Mouse (Mus musculus) ES-Bruce4 (cell line): ENCODE data around the gene Gm10644. TPM values are rescaled to one million over a fixed set of nuclear protein-coding genes. Genes with fewer than 3 reads are reported as not detected.

ENCODE experiments used
- H3K27ac ChIP-seq: 2 replicates; pipeline ENCODE4 v1.5.1; 2012; ENCODE audit warnings: low read length, inconsistent platforms; ENCODE audit not compliant: insufficient read depth
- H3K27me3 ChIP-seq: 2 replicates; pipeline ENCODE4 v1.6.1; 2012; ENCODE audit warnings: mild to moderate bottlenecking, low read length, inconsistent platforms; ENCODE audit not compliant: control insufficient read depth, poor library complexity, insufficient read depth, severe bottlenecking
- H3K36me3 ChIP-seq: 2 replicates; pipeline ENCODE4 v1.6.1; 2012; ENCODE audit warnings: inconsistent platforms, mild to moderate bottlenecking, low read length, moderate library complexity; ENCODE audit not compliant: control insufficient read depth, poor library complexity, insufficient read depth, severe bottlenecking
- H3K4me1 ChIP-seq: one replicate; pipeline ENCODE4 v1.8.1; 2011; ENCODE audit warnings: low read length; ENCODE audit not compliant: control insufficient read depth, insufficient read depth
- H3K4me3 ChIP-seq: 2 replicates; pipeline ENCODE4 v1.5.1; 2011; ENCODE audit warnings: low read depth, mild to moderate bottlenecking, low read length
- H3K9ac ChIP-seq: 2 replicates; pipeline ENCODE4 v1.6.1; 2012; ENCODE audit warnings: low read depth, mild to moderate bottlenecking, inconsistent platforms; ENCODE audit not compliant: poor library complexity, severe bottlenecking
- H3K9me3 ChIP-seq: replicated peaks from 2 replicates; pipeline ENCODE4 v1.6.1; 2012; ENCODE audit warnings: mild to moderate bottlenecking, low read length, inconsistent platforms; ENCODE audit not compliant: control insufficient read depth, poor library complexity, insufficient read depth, severe bottlenecking
- CTCF ChIP-seq: IDR thresholded peaks from one replicate; pipeline ENCODE4 v1.8.1; 2011; ENCODE audit warnings: low read depth, low read length
- EP300 ChIP-seq: IDR thresholded peaks from 2 replicates; pipeline ENCODE4 v1.6.1; 2011; ENCODE audit warnings: low read depth, low read length; ENCODE audit not compliant: insufficient read depth
- POLR2A ChIP-seq: IDR thresholded peaks from one replicate; pipeline ENCODE4 v1.8.1; 2011; ENCODE audit warnings: low read length; ENCODE audit not compliant: insufficient read depth
- polyA plus RNA-seq: library from polyadenylated mRNA; stranded (reverse); fragments of >200 nt; gene quantifications from 2 replicates; pipeline ENCODE4 v1.2.4, GENCODE M21; 2011; ENCODE audit warnings: low read depth; ENCODE audit not compliant: missing spikeins, insufficient read depth, insufficient read length

Gm10644 gene
- polyA plus RNA-seq, 1 experiment, result 0.78 TPM

DNA sequence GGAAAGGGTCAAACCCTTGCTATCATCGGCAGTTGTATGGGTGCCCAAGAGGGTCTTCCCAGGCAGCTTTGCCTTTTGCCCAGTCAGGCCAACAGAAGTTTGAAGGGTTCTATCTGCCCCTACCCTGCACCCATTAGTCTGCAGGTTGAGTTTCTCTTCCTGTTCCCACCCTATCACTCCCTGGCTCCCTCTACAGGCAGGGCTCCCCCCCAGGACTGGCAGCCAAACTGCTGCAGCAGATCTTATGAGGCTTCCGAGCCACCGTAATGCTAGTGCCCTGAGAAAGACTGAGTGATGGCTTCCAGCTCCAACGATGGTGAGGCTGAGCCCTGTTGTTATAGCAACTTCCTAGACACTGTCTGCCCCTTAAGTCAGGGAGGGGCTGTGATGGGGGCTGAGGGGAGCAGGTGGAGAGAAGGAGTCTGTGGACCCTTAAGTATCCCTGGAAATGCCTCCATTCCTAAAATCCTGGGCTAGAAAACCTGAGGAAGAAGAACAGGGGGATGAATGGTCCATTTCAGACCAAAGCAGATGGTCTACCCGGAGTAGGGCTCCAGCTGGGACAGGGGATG lies 21.9 kb upstream of the Gm10644 start:
- Histone ChIP-seq H3K27ac (no peak overlapping the region), H3K9ac (no peak overlapping the region)

DNA sequence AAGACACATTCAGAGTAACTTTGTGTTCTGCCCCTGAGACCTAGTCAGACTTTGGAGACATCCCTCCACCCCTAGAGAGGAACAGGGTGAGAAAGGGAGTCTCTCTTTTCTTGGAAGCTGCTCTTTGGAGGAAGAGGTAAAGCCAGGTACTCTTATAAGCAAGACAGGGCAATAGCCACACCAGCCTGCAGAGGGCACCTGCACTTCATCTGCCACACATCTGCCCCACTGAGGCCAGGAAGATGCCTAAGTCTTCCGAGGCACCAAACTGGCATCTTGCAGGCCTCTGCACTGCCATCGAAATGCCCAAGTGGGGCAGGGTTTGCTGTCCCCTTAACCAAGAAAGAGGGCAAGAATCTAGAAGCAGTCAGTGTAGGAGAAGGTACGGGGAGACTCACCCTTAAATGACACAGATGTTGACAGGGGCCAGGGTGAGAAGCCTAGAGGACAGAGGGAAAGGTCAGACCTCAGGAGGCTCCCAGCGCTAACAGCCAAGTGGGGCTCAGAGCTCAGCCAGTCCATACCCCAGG lies 21.2 kb upstream of the Gm10644 start:
- no peak for TF ChIP-seq EP300
- no peak for TF ChIP-seq POLR2A
- TF ChIP-seq CTCF, result peak; percentile 36
- Histone ChIP-seq H3K4me1 (no peaks in the 10 kb centered on the region), H3K9ac (no peak overlapping the region), H3K36me3 (peaks cover 2% of the 10 kb centered on the region; the same call in 1 of the 2 replicates), H3K4me3 (no peak overlapping the region), H3K9me3 (no peaks in the 10 kb centered on the region), H3K27me3 (no peaks in the 10 kb centered on the region), H3K27ac (no peak overlapping the region)

More for the DNA sequence above, 21.9 kb upstream of the Gm10644 start:
- Histone ChIP-seq H3K9me3 (no peaks in the 10 kb centered on the region), H3K27me3 (no peaks in the 10 kb centered on the region), H3K4me1 (no peaks in the 10 kb centered on the region), H3K36me3 (peaks cover 5% of the 10 kb centered on the region; the same call in 1 of the 2 replicates), H3K4me3 (no peak overlapping the region)
- TF ChIP-seq EP300 (no peak), POLR2A (no peak), CTCF (no peak)

DNA sequence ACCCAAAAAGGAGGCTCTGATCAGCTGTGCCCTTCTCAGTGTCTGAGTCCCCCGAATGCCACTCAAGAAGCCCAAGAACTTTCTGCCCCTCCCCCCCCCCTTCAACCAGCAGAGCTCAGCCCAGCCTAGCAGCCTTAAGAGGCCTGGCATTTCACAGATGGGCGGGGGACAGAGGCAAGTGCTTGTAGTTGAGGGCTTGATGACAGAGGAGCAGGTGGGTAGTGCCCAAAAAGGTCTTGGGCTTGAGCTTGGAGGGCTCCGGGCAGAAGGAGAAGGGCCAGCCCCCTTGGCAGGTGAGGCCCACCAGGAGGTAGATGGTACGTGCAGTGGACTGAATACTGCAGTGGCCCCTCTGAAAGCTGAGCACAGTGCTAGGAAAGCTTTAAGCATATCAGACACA lies 19.5 kb upstream of the Gm10644 start:
- TF ChIP-seq EP300 (no peak), CTCF (no peak), POLR2A (no peak)
- H3K9ac ChIP-seq, result no peak overlapping the region
- H3K27ac ChIP-seq, result no peak overlapping the region
- H3K4me3 ChIP-seq, result no peak overlapping the region
- peaks cover 3% of the 10 kb centered on the region for H3K36me3 ChIP-seq
- no peaks in the 10 kb centered on the region for H3K9me3 ChIP-seq
- H3K4me1 ChIP-seq, result no peaks in the 10 kb centered on the region
- H3K27me3 ChIP-seq, result no peaks in the 10 kb centered on the region

GRCm38 (mm10) chr8:83973161-83974031 lies 18.4 kb upstream of the Gm10644 start:
- no peak overlapping the region for H3K27ac ChIP-seq
- H3K4me1 ChIP-seq, result no peaks in the 10 kb centered on the region

GRCm38 (mm10) chr8:83972150-83973120 lies 17.4 kb upstream of the Gm10644 start, which contains the start of gene Prkaca:
Gene Prkaca (plus strand): TSS chr8:83972993.
- Histone ChIP-seq H3K27me3 (no peaks in the 10 kb centered on the region), H3K9me3 (no peaks in the 10 kb centered on the region), H3K27ac (no peak within 1 kb of the TSS), H3K4me1 (no peaks in the 10 kb centered on the region), H3K9ac (peak within 1 kb of the TSS; percentile 72), H3K36me3 (peaks cover 19% of the 10 kb centered on the region), H3K4me3 (peak within 1 kb of the TSS; percentile 89)
- TF ChIP-seq CTCF, result no peak
- no peak for TF ChIP-seq POLR2A
- no peak for TF ChIP-seq EP300

More at GRCm38 (mm10) chr8:83973161-83974031, 18.4 kb upstream of the Gm10644 start:
- Histone ChIP-seq H3K9ac (peak overlapping the region; percentile 69), H3K36me3 (peaks cover 14% of the 10 kb centered on the region), H3K9me3 (no peaks in the 10 kb centered on the region), H3K4me3 (peak overlapping the region; percentile 89), H3K27me3 (no peaks in the 10 kb centered on the region)
- no peak for TF ChIP-seq POLR2A
- no peak for TF ChIP-seq CTCF
- TF ChIP-seq EP300, result no peak
